Mouse (Mus musculus) lung, postnatal 0 days (tissue): Measurements from ENCODE around the gene Ints11.

Experiments
- CTCF ChIP-seq: IDR thresholded peaks from 2 replicates; pipeline ENCODE4 v1.5.1; 2016; ENCODE audit warnings: antibody characterized with exemption, mild to moderate bottlenecking
- EP300 ChIP-seq: IDR thresholded peaks from 2 replicates; pipeline ENCODE4 v1.6.1; 2016; ENCODE audit warnings: antibody characterized with exemption, mild to moderate bottlenecking, control low read depth

- TF ChIP-seq CTCF: no peak
- no peak for TF ChIP-seq EP300
Observed at GRCm38 (mm10) chr4:155895826-155896225, 26.5 kb downstream of the Ints11 start.
